Mouse (Mus musculus): ENCODE measurements around the gene Gucy1b1.

DNA sequence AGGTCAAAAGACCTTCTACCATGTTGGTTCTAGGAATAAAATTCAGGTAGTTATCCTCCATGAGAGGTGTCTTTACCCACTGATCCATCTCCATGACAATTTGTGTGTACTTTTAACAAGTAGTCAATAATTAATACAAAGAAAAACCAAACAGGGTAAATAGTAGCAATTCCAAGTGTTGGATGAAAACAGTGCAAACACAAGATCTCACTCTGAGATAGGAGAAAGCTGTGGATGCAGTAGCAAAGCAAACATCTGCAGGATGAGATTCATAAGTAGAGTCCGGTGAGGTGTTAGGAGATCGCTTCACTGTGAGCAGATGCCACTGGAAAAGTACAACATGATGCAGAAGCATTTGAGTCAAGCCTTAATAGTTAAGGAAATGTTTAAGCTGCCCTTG, 88.4 kb downstream of the Gucy1b1 start:
- TF ChIP-seq POLR2A (IDR thresholded peaks at IDR 0.05; ENCODE audit: extremely low read depth, insufficient read depth, low read length) (no peak), CTCF (IDR thresholded peaks at IDR 0.05; ENCODE audit: low read depth, low read length) (no peak)
